Mouse (Mus musculus): ENCODE data around the gene Smbd1.

GRCm38 (mm10) chr16:32766904-32767303 lies 43.4 kb downstream of the Smbd1 start:
- TF ChIP-seq CTCF (IDR thresholded peaks at IDR 0.05; ENCODE audit: low read depth, low read length) = no peak
- no peak for TF ChIP-seq EP300 (IDR thresholded peaks at IDR 0.05; ENCODE audit: insufficient read depth, low read depth, low read length)
- no peak for TF ChIP-seq POLR2A (IDR thresholded peaks at IDR 0.05; ENCODE audit: insufficient read depth, low read length)

Measured in ES-Bruce4 (cell line).